Mouse (Mus musculus) embryo, embryonic 10 days (tissue): ENCODE data around the gene Echs1.

Source experiments
- DNase-seq: peaks from one replicate; pipeline ENCODE4 v3.0.0-alpha.2; 2015; ENCODE audit warnings: low spot score

Echs1 gene

GRCm38 (mm10) chr7:140115583-140116328, 520 bp downstream of the Echs1 start, which contains the start of gene Paox:
Gene Paox (plus strand): TSS chr7:140115799.
- DNase-seq, result peak; percentile 64

GRCm38 (mm10) chr7:140111943-140112342, 4.3 kb downstream of the Echs1 start:
- DNase-seq, result no peak

DNA sequence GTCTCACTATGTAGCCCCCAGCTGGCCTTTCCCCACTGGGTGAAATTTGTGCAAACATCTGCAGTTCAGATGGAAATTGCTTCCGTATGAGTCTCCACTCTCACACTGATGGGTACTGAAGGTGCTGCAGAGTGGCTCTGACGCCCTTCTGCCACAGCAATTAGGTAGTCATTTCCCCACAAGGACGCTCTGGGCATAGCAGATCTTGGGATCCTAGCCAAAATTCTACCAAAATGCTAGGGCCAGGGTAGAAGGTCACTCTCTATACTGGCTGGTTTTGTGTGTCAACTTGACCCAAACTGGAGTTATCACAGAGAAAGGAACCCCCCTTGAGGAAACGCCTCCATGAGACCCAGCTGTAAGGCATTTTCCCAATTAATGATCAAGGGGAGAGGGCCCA, 12.3 kb downstream of the Echs1 start:
- DNase-seq, result no peak

DNA sequence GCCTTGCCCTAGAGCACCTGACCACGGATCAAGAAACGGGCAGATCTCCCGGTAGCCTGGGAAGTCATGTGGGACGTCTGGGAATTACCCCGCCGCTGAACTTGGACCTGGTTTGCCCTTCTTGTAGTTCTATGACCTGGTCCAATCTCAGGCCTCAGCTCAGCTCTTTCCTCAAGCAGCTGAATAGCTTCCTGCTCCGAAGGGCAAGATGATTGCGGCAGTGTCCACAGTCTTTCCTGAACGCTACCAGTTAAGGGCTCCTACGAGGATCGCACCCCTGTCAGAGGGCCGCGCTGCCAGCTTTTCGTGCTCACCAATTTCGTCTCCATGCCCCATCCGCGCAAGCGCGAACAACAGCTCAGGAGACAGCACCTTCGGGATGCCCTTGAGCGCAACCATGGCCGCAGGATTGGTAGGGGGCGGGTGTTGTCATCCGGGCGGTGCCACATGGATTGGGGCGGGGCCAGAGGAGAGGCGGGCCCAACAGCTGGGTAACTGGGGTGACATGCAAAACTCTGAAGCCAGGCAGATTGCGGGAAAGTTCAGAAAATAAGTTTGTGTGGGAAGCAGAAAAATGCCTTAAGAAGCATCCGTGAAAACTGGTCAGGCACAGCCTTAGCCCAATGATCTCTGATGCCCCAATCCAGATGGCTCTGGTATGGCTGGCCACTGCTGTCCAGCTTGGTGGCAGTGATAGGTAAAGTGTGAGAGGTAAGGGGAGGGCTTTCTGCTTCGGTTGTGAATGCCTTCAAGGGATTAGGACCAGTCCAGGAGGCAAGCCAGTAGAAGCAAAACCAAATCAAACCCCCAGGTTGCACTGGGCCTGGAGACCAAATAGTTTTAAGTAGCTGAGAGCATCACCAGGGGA, 14.0 kb downstream of the Echs1 start, which contains the start of gene Fuom:
Fuom (minus strand) TSS at position 449 of the 868 bp plus-strand sequence.
- DNase-seq, result peak; percentile 83

GRCm38 (mm10) chr7:140101498-140101897, 14.8 kb downstream of the Echs1 start:
- DNase-seq, result no peak

DNA sequence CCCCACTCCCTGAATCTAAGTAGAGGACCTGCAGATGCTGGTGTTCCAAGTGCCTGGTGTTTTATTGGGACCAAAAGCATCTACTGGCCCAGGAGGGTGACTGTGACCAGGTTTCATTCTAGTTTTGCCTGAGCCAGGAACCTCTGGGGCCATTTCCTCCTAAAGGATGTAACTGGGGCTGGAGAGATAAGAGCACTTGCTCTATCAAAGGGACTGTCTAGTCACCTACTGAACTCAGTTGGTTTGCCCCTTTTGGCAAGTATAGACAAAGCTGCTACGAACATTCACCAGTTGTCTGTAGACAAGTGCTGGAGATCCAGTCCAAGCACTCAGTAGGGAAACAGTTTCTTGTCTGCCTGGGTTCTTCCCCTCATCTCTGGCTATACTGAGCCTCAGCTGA, 17.8 kb downstream of the Echs1 start:
- no peak for DNase-seq

DNA sequence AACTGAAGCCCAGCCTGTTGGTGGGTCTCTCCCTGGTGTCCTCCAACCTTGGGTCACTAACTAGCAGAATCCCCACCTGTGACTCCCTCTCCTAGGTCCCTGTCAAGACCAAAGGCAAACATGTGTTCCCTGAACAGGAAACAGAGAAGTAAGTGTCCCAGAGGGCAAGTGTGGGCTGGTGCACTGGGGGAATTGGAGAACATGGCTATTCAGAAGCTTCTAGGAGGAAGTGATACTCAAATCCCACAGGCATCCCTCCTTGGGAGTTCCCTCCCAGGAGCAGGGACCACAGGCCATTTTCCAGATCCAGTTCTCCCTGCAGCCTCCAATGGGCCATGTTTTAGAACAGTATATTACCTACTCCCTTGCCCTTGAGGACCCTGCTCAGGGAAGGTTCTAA, 20.2 kb downstream of the Echs1 start:
- DNase-seq, result no peak

GRCm38 (mm10) chr7:140095556-140095955, 20.7 kb downstream of the Echs1 start:
- DNase-seq, result no peak

- DNase-seq, result no peak
Measured at GRCm38 (mm10) chr7:140094954-140095353, 21.3 kb downstream of the Echs1 start.

- no peak for DNase-seq
Measured at GRCm38 (mm10) chr7:140092924-140093528, 23.2 kb downstream of the Echs1 start, which contains the start of gene Prap1. Gene Prap1 (plus strand): TSS chr7:140093395.

GRCm38 (mm10) chr7:140090601-140091000, 25.7 kb downstream of the Echs1 start:
- DNase-seq, result no peak

GRCm38 (mm10) chr7:140082242-140082678, 34.0 kb downstream of the Echs1 start, which contains the start of gene Caly:
Gene Caly (minus strand): TSS chr7:140082548.
- DNase-seq, result peak; percentile 86

DNA sequence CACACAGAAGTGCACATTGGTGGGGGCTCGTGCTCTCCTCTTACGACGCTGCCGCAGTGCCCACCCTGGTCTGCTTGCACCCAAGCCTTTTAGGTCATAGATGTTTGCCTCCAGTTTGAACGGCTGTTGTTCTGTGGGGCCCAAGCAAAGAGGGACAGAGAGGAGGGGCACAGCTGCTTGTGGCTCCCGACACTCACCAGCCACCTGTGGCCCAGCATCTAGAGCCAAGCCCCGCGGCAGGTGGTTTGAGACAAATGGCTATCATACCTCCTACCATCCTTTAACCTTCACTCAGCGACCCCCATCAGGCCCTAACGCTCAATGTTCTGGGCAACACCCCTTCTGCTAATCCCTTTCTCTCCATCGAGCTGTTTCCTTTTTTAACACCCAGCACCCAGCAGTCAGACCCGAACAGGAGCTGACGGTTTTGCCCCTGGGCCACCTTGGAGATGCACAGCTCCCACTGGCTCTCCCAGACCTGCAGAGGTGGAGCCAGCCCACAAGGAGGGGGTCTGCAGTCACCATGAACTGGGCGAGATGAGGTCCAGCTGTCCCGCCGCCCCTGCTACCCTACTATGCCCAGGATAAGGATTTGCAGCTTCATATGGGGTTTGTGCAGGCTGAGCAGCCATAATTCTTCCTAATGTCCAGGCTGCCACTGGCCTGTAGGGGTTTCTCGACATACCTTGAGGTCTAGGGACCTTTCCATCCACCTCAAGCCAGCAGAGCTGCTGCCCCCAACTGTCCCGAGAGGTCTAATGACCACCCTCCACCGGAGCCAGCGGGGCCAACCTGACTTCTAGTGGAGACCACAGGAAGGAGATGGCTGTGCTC, 34.7 kb downstream of the Echs1 start:
- DNase-seq, result no peak

GRCm38 (mm10) chr7:140080503-140081156, 35.6 kb downstream of the Echs1 start:
- DNase-seq, result peak; percentile 95

- DNase-seq, result peak; percentile 87
Measured at GRCm38 (mm10) chr7:140078711-140079110, 37.6 kb downstream of the Echs1 start.

- DNase-seq, result no peak
Measured at GRCm38 (mm10) chr7:140077698-140078097, 38.6 kb downstream of the Echs1 start.

DNA sequence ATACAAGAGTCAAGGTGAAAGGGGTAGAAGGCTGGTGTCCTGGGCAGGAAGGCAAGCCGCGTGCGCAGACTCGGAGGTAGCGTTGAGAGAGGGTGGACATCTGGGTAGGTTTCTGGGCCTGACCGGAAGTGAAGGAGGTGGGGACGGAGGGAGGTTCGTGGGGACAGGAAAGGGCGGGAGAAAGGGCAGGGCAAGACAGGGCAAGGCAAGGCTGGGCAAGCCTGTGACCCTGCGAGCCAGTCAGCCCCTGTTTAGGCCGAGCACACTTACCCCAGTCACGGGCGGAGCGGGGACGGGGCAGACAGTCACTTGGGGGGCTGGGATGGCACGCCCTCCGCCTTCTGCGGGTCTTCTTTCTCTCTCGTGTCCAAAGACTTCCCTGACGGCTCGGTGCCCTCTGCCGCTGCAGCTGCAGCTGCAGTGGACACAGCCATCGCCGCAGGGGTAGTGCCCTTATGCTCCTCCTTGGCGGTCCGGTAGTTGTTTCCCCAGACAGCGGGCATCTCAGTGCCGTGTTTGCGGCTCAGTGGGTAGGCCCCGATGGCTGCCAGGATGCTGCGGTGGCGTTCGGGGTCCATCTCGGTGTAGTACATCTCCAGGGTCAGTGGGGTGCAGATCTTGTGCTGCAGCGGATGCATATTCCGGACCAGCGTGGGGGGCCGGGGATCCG, 46.1 kb downstream of the Echs1 start:
- DNase-seq, result peak; percentile 40

DNA sequence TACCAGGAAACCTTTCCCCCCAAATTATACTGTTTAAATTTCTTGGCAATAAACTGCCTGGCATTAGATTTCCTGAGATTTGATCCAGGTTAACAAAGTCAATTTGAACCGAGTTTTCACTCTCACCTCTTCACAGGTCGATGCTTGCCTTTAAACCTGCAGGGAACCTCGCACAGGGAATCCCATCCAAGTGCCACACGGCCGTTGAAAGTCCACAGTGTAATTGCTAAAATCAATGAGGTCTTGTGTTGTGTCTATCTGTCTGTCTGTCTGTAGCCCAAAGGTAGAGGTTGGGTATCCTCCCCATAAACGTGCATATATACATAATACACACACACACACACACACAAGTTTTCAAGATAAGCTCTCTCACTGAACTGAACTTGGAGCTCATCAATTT, 48.9 kb downstream of the Echs1 start:
- no peak for DNase-seq

- peak; percentile 91 for DNase-seq
Measured at GRCm38 (mm10) chr7:140063092-140063491, 53.2 kb downstream of the Echs1 start.

DNA sequence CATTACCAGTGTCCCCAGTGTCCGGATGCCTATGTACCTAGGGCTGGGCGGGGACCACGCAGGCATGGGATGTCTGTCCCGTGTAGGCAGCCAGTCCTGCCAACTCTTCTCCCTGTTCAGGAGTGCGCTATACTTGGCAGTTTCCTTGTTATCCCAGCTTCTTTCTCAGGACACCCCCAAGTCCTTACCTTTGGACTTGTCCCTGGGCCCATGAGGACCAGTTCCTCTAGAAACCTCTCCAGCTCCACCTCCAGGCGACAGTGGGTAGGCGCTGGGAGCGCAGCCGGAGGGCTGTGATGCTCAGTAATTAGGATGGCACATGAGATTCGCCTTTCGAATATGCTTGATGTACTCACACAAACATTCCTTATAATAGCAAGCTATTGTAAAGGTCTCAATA, 54.0 kb downstream of the Echs1 start:
- peak; percentile 66 for DNase-seq

DNA sequence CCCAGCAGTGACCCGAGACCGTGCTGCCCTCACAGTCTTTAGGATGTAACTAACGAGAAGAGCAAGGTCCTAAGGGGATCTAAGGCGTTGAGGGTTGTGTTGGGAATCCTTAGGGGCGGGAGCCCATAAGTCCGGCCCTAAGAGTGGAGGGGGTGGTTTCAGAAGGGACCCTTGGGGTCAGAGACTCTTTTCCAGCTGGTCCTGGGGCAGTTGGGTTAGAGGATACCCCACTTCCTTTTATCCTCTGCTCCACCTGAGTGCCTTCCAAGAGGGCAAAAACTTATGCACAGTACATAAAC, 54.5 kb downstream of the Echs1 start:
- DNase-seq, result no peak
